Mouse (Mus musculus) urinary bladder, postnatal 25 days (tissue): ENCODE measurements around the gene Ada.
"Not testable (repeated sequence)": the region's sequence is repeated elsewhere in the genome, so short reads cannot be mapped to it uniquely, and the experiment has no call there.

Source experiments
- DNase-seq: peaks from one replicate; pipeline ENCODE4 v3.0.0; 2022; ENCODE audit warnings: low spot score

Gene Ada

GRCm38 (mm10) chr2:163696763-163697162, 53.3 kb downstream of the Ada start:
- DNase-seq = no peak

DNA sequence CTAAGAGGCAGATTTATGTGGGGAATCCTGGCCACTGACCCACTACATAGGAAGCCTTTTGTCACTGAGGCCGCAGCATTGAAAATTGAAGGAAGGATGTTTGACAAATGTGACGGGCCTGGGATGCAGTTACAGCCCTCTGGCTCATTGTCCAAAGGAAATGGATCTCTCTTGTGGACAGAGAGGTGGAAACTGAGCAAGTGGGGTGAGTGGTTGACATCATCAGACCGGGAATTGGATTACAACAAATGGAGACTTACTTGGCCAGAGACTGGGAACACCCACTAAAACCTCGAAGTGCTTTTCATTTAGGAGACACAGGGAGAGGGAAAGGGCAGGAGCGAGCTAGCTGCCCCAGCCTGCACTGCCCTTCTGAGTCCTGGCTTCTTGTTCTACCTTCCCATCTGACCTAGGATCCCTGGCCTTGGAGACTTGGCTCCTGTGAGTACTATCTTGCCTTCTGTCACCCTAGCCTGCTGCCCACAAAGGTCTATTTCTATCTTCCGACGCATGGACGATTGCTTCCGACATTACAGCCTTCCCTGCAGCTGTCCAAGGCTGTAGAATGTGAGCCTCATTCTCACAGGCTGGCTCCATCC, 56.2 kb downstream of the Ada start:
- no peak for DNase-seq

DNA sequence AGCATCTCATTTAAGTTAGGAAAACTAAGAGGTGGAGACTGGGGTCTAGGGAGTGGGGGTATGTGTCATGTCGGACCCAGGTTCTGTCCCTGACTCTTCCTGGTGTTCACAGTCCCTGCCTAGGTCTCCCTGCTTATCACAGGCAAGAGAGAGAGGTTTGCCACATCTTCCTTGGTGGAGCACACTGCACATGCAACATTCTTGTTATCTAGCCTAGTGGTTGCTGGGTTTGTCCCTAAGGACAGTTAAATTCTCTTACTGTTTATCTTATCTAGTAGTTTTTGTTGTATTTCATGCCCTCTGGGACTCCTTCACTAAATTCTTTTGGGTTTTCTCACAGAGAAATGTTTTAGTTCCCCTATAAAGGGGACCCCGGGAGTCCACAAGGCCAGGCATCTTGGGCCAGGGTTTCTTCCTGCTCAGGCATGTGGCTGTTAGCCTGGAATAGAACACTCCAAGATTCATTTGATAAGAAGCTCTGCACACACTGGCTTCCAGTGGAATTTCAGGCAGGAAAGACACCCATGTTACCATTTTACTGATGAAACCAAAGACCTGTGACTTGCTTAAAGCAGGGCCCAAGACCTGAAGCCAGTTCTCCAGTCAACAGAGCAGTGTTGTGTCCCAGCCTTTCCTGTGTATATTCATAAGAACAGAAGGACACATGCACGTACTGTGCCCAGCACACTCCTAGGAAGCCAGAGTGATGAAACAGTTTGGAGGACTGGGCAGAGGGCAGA, 57.0 kb downstream of the Ada start:
- DNase-seq = no peak

DNA sequence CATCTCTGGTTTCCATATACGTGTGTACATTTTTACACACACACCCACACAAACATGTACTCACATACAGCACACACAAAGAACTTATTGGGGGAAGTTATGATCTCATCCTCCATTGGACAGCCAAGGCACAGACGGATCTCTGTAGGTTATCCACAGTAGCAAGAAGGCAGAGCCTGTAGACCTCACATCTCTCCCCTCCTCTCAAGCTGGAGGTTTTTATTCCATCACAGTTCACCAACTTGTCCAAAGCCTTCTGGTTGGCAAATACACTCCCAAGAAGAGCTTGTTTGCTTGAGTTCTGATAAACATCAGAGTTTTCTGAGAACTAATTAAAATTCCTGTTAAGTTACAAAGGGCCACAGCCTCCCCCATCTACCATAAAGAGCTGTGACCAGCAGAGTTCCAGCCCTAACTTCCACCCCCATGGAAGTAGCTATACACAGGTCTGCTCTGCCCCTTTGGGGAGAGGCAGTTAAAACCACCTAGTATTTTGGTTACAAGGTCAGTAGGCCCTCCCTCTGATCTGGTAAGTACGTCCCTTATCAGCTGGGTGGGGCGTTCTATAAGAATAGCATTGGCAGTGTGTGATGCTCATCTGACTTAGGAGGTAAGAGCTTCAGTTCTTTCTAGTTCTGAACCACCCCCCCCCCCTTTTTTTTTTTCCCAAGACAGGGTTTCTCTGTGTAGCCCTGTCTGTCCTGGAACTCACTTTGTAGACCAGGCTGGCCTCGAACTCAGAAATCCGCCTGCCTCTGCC, 58.0 kb downstream of the Ada start:
- DNase-seq = no peak

DNA sequence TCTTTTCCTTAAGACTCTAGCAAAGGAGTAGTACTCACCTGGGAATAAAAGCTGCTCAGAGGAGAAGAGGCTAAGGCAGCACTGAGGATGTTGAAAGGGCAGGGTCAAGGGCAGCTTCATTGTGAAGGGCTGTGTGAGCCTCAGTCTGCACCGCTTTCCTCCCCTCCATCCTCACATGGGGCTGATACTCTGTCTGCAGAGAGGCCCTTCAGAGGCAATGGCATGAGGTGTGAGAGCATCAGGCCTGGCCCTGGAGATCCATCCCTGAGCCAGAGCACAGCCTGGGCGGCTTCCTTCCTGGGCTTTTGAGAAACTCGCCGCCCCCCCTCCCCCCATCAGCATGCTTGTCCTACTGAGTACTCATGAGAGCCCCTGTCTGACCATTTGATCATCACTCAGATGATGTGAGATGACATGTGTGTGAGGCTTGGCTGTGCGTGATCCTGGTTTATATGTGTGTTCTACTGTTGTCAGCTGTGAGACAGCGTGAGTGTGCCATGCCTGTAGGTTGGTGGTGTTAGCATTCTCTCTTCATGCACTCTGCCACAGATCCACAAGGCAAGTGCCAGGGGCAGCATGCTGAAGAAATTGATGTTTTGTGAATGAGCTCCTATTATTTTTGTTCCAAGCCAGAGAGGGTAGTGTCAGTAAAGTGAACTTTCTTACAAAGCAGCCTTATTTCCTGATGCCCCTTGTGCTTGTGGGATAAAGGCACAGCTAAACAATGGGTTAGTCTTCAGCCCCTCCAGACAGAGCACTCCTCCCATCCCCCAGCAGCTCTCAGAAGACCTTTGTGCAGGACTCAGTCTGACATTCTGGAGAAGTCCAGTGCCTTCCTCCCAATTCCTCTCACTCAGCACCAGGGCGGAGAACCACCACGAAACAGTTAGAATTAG, 59.4 kb downstream of the Ada start:
- no peak for DNase-seq

GRCm38 (mm10) chr2:163689771-163690170, 60.3 kb downstream of the Ada start:
- DNase-seq = no peak

GRCm38 (mm10) chr2:163688377-163688776, 61.7 kb downstream of the Ada start:
- not testable (repeated sequence) for DNase-seq

GRCm38 (mm10) chr2:163686886-163687285, 63.2 kb downstream of the Ada start:
- DNase-seq = no peak

DNA sequence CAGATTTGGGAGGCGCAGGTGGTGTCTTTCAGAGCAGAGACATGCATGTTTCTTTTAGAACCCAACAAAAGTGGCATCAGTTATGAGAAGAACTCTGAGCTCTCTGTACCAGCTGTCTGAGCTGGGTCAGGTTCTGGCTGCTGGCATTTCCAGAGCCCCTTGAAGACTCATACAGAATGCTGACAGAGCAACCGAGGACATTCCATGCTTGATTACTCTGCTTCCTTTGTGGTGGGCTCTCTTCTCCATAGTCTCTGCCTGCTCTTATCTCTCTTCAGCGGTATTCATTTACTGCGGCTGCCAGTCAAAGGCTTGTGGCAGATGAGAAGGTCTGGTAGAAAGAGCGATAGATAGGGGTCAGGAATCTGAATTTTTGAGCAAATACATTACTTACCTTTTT, 63.8 kb downstream of the Ada start:
- DNase-seq = no peak

DNA sequence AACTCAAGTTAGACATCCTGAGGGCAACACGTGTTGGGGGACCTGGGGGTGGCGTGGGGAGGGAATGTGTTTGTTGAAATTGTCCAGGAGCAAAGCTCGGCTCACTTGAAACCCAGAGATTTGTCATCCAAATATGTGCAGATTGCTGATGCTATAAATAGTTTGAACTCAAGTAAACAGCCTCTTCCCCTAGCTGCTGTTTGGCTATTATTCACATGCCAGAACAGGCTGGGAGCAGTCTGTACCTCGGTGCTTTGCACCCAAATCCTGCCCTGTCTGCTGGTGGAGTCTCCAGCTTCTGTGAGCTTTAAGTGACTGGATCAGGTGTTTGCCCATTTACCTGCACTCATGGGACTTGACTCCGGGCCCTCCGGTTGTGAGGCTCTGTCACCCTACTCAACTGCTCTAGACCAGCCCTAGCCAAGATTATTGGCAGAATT, 64.3 kb downstream of the Ada start:
- no peak for DNase-seq

- DNase-seq = no peak
Measured at GRCm38 (mm10) chr2:163685287-163685686, 64.8 kb downstream of the Ada start.

- DNase-seq = no peak
Measured at GRCm38 (mm10) chr2:163682344-163682743, 67.7 kb downstream of the Ada start.

DNA sequence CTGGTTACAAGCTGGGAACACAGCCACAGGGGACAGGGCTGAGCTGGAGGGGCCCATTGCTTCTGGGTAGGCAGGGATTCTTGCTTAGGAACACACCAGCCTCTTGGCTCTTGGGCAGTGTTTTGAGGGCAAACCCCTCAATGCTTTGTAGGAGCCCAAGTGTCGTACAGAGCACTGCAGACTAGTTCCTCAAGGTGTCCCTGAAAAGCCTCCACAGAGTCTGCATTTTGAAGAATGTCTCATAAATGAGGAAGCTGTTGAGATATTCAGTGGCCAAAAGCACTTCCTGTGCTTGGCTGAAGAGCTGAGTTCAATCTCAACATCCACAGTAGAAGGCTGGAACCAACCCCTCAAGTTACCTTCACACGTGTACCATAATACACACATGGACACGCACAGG, 73.3 kb downstream of the Ada start:
- DNase-seq = no peak
